Mouse (Mus musculus) neutrophil, adult 5-6 weeks (primary cell): ENCODE measurements around the gene Fubp1. TPM values are rescaled to one million over a fixed set of nuclear protein-coding genes. Genes with fewer than 3 reads are reported as not detected.
"Not testable (repeated sequence)": the region's sequence is repeated elsewhere in the genome, so short reads cannot be mapped to it uniquely, and the experiment has no call there.

Experiments used
- ATAC-seq: fragments of 151-379, 151-347 bp; 2 replicates; pipeline ENCODE4 v1.8.0; 2017; ENCODE audit warnings: mild to moderate bottlenecking, moderate TSS enrichment; ENCODE audit not compliant: insufficient number of reproducible peaks, poor library complexity, low FRiP score, severe bottlenecking; ENCODE audit errors: extremely low read depth
- total RNA-seq: library from RNA; stranded (forward); fragments of 200-1000 nt; gene quantifications from 2 replicates; pipeline ENCODE4 v1.2.3, GENCODE M21; 2017

Fubp1 gene
- total RNA-seq, 1 experiment from 2014 or later: 192 TPM

DNA sequence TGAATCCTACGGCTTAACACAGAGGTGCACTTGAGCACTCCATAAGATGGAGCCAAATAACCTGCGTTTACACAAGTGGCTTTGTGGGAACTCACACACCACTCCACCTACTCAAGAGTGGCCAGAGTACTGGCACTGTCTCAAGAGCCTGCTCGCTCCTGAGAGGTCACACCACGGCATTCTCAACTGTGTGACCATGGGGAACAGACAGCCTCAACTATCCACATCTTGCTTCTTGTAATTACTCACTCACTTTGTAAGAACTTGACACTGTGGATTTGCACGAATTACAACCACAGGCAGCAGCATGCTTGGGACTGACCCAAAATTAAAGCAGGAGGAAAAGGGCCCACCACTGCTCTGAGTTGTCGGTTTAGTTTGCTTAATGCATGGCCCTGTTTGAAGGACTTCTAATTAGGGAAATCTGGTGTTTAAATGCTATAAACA lies 18.4 kb upstream of the Fubp1 start:
- ATAC-seq: peak; percentile 10; the same call in 1 of the 2 replicates

DNA sequence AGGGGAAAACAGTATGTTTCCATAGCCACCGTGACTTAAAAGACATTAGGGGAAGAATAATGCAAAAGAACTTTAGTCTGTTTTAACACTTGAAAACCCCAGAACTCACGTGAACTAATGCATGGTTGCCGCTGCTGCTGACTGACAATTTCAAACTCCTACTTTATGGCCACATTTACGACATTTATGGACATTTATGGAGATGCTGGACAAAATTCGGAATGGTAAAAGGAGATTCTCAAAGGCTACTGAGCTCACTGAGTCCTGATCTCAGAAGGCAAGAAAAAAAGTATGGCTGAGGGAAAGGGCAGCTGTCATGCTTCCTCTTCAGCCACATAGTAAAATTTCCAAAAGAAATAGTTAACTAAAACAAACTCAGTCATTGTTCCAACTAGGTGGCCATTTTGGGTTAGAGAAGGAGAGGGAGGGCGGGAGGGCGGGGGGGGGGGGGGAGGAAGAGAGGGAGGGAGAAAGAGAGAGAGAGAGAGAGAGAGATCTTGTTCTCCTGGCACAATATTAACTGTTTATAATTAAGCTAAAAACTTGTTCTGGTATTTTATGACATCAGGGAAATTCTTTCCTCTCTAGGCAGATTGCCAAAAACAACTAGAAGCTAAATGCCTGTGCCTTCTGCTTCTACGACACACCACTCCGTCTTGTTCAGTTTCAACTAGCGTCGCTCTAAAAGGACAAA lies 17.8 kb upstream of the Fubp1 start:
- no peak for ATAC-seq

DNA sequence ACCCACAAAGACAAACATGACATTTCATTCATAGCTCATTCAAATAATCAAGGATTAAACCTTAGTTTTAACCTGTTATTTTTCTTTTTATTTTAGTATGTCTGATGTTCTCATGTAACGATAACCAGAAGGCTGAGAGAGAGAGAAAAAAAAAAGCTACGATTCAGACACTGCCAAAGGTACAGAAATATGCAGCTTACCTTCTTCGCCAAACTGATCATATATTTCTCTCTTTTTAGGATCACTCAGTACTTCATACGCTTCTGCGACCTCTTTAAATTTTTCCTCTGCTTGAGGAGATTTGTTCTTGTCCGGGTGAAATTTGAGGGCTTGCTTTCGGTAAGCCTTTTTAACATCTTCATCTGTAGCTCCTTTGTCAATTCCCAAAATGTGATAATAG lies 17.0 kb upstream of the Fubp1 start:
- ATAC-seq: no peak

DNA sequence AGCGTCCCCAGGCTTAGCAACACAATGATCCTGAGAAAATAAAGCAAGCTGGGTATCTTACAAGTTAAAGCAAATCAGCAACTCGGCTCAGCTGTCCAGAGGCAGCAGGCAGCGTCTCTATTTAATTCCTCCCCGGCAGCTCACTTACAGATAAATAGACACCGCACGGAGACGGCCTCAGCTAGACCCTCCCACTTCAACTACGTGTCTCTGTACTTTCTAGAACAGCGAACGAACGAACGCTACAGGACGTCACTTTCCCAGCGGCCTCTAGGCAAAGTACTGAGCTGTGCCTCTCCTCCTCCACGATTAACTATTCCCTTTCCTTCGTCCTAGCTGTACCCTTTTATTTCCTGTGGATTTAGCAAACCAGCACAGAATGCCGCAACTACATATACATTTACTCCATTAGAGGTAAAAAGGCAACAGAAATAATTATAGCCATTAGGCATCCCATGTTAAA lies 16.6 kb upstream of the Fubp1 start:
- ATAC-seq: peak; percentile 98

DNA sequence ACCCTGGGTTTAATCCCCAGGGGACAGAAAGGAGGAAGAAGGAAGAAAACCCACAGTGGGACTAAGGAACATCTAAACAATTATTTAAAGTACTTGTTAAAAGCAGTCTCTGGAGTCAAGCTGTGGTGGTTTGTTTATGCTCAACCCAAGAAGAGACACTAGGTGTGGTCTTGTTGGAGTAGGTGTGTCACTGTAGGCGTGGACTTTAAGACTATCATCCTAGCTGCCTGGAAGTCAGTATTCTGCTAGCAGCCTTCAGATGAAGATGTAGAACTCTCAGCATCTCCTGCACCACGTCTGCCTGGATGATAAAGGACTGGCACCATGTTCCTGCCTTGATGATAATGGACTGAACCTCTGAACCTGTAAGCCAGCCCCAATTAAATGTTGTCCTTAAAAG lies 13.0 kb upstream of the Fubp1 start:
- ATAC-seq: not testable (repeated sequence)

DNA sequence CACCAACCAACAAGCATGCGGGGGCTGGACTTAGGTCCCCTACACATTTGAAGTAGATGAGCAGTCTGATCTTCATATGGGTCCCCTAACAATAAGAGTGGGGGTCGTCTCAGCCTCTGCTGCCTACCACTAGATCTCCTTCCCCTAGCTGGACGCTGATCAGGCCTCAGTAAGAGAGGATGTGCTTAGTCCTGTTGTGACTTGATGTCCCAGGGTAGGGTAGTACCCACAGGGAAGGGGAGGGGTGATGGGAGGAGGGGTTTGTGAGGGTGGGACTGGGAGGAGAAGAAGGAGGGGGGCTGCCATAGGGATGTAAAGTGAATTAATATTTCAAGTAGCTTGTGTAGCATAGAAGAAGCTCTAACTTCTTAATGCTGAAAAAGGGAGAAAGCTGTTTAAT lies 11.1 kb upstream of the Fubp1 start:
- ATAC-seq: no peak

DNA sequence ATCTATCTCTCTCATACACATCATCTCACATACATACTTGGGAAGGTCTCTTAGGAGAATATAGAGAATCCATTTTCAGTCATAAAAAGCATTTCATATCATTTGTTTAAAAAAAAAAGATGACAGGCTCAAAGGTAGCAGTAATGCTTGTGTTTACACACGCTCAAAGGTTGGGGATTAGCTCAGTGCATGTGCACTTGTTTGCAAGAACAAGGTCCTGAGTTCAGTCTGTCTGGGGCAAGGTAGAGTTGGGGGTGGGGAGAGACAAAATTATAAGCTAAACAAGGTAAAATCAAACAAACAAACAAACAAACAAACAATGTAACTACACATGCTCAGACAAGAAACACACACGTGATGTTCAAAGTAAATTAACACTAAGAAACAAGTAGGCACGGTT lies 9.0 kb upstream of the Fubp1 start:
- ATAC-seq: no peak

DNA sequence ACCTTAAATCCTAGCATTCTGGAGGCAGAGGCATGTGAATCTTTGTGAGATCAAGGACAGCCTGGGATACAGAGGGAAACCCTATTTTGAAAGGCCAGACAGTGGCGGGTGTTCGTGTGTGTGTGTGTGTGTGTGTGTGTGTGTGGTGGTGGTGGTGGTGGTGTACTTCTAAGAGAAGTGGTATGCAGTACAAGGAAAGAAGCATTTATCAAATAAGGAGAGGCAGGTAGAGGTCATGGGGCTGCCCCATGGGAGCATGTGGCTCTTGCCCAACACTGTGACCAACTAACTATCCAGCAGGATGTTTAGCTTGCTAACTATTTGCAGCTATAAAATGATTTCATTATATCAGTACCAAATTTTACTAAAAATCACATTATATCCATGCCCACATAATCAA lies 8.6 kb upstream of the Fubp1 start:
- no peak for ATAC-seq

DNA sequence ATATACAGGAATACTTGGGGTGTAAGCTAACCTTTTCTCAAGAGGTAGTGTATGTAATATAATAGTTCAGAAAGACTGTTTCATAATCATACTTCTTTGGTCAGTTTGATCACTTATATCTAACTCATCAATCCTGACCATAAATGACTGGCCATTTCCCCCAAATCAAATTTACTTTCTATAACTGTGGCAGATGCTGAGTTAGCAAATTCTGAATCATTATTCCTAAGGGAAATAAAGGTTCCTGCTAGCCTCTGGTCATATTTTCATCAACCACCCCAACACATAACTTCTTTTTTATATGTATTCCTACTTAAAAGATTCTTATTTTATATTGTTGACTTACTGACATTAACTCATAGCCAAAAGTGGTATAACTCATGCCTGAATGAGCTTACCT lies 7.3 kb upstream of the Fubp1 start:
- ATAC-seq: no peak

DNA sequence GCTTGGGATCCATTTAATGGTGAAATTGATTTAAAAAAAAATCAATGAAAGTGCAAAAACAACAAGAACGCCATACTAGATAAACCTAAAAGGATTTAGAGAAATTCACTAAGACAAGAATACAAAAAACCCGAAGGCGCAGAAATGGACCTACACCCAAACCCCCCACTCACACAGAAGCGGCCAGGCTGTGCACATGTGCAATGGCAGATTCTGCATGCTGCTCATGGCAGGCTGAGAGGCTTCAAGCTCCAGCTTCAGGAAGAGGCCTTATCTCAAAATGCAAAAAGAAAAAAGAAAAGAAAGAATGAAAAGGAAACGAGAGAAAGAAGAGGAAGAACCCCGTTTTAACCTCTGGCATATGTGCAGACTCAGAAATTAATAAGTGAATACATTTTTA lies 6.8 kb upstream of the Fubp1 start:
- no peak for ATAC-seq

DNA sequence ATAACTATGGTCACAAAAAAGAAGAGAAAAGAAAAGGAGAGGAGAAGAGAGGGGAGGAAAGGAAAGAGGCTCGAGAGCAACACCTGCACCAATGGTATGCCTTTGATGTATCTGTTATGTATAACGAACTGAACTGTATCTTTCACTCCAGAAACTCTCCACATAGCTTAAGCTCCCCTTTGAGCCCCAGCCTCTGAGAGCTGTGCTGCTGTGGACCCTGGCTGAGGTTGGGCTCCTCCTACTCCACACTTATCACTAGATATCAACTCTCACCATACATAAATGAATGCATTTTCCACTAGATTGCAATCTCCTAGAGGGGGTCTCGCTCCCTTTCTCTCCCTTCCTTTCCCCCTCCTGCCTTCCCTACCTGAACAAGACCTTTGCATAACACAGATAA lies 6.2 kb upstream of the Fubp1 start:
- no peak for ATAC-seq

DNA sequence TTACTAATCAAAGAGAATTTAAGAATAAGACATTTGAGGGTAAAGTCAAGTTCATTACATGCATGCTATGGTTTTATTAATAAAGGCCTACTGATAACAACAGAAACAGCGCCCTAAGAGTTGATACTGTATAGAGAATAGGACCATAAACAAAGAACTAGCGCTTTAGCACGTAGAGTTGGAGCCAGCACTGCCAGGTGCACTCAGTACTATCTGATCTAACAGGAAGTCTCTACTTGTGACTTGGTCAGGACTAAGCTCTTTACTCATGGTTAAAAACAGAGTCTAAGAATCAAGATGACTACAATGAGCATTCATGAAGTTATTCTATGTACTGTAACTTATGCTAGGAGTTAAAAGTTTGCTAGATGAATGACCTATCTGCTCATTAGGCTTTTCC lies 5.6 kb upstream of the Fubp1 start:
- ATAC-seq: no peak

DNA sequence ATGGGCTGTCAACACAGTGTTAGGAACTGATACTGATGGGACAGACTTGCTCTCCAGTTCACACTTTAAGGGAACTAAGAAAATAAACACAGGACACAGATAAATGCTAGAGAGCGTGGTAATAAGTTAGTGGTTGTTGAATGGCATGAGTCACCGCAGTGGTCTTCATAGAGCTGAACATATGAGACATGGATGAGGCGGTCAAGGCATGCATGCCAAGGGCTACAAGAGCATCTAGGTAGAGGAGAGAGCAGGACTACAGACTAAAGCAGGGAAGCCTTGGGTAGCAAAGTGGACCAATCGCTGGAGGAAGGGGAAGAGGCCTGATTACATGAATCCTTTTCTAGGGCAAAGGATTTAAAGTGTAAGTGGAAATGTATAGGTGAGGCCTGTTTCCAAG lies 3.1 kb upstream of the Fubp1 start:
- ATAC-seq: no peak

DNA sequence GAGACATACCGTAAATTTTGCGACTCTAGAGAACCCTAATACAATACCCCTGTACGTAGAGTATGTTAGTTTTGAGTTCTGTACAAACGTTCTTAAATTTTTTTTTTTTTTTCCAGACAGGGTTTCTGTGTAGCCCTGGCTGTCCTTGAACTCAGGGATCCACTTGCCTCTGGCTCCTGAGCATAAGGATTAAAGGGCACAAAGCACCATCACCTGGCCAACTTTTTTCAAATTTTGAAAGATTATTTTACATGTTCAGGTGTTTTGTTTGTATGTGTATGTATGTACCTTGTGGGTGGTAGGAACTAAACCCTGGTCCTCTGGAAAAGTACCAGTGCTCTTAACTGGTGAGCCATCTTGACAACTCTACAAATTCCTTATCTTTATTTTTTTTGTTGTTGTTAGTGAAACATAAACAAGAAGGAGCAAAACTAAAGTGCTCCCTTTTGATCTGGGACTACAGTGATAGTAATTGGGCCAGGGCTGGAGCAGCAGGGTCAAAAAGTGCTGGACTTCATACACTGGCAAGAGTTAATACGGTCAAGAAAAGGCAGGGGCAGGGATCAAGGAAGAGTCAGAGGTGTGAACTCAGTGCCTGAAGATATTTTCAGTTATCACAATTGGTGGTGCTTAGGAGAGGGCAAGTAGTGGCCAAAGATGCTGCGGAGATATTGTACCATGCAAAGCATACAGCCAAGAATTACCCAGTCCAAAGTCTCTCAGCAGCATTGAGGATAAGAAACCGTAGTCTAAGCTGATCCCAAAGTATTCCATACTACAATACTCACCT lies 1.9 kb upstream of the Fubp1 start:
- no peak for ATAC-seq

DNA sequence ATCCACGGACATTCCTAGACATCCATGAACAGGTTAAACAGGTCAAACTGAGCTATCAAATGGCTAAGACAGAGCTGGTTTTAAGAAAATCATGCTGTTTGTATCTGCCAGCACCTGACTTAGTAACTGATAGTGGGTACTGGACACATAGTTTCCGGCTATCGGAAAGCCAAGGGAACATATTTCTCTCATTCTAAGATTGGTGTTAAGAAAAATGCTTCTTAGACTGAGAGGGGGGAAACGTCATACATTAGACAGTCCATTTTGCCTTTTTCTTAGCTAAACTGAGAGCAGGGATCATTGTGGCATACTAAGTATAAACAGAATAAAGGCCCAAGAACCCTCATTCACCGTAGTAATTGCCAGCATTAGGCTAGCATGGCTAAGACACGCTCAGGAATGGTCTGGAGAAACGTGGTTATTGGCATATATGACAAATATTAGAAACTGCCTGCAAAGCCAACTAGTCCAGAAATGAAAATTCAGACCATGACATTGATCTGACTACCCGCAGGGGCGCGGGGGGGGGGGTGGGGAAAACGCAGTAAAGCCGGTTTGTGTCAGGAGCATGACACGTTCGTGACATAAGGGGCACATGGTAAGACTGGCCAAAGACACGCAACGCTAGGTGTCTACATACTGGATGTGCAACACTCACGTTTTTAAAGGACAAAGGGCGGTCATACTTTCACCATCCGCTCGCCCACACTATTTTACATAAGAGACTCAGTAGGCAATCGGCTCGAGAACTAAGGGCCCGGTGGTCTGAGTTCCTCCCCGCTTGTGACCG lies 850 bp upstream of the Fubp1 start:
- ATAC-seq: peak; percentile 20; the same call in 1 of the 2 replicates

DNA sequence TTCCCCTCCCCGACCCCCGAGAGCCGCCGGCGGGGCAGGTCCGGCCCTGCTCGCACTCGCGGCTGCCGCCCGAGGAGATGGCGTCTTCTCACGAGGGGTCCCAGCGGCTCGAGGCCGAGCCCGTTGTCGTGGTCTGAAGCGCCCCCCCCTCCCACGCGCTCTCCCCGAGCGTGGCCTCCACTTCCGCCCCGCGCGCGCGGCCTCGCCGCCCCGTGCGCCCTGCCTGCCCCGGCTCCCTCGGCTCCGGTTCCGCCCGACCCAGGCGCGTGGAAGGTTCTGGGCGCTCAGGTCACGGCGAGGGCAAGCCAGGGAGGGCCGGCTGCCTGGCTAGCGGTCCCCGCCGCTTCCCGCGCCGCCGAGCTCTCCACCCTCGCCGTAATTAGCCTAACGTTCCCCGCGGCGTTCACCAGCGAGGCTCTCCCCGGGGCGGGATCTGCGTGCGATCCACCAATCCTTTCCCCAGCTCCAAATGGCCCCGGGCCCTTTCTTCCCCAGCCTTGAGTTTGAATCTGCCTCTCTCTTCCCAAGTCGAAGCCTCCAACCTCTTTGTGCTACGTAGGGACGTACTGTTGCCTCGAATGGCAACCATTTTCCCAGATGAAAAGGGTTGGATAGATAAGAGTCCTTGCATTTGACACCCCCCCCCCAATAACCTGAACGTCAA lies 638 bp downstream of the Fubp1 start:
- ATAC-seq: no peak

DNA sequence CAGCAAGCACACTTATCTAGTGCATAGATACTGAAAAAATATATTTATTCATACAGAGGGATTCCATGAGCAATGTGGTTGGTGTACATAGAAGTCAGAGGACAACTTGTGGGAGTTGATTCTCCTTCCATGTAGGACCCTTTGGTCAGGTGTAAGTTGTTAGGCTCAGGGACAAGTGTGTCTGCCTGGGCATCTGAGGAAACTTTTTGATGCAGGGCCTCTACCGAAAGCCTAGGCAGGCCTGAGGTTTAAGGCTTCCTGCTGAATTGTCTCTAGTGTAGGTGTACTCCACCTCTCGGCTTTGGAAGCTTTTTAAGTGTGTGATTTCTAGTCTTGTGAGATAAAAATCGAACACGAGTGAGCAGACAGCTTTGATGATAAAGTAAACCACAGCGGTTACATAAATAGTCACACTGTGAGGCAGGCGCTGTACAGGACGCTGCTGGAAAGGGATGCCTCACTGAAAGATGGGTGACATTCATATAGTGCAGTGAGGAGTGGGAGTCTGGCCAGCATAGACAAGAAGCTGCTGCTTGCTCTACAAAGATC lies 1.6 kb downstream of the Fubp1 start:
- ATAC-seq: no peak

DNA sequence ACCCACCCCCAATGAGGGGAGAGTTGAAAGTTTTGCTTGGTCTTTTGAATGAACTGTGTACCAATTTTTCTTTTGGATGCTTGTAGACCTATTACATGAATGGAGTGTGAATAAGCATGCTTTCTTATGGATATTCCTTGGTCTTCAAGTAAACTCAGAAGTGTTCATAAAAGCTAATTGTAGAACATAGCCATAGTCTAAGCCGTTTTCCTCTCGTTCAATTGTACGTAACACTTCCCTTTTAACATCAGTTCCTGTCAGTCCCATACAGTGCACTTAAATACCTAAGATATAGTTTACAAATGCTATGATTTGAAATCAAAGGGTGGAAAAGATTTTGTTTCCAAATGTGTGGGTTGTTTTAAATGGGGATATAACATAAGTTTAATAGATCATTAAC lies 3.2 kb downstream of the Fubp1 start:
- ATAC-seq: no peak

DNA sequence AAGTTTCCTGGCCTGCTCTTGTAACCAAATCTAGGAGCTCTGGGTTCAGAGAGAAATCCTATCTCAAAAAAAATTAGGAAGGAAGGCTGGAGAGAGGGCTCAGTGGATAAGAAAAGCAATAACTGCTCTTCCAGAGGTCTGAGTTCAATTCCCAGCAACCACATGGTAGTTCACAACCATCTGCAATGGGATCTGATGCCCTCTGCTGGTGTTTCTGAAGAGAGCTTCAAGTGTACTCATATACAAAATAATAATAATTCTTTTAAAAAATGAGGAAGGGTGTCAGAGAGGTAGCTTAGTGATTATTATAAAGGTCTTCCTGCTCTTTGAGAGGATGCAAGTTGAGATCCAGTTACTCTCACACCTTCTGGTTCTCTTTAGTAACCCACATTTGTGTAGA lies 14.7 kb downstream of the Fubp1 start:
- no peak for ATAC-seq
